Mouse (Mus musculus) forebrain, embryonic 10.5 days (tissue): ENCODE measurements around the gene Aimp1. TPM values are rescaled to one million over a fixed set of nuclear protein-coding genes. Genes with fewer than 3 reads are reported as not detected.
A peak's percentile ranks its signal among the peaks of the same experiment; 100 is the strongest.

Experiments used
- DNase-seq: peaks from one replicate; pipeline ENCODE4 v3.0.0-alpha.2; 2017; ENCODE audit warnings: low spot score; ENCODE audit errors: extremely low spot score
- H3K27ac ChIP-seq: fragments of 300-500 bp; sonication (generic); 2 replicates; pipeline ENCODE4 v1.5.1; 2016; ENCODE audit warnings: mild to moderate bottlenecking
- H3K27me3 ChIP-seq: fragments of 300-500 bp; sonication (generic); 2 replicates; pipeline ENCODE4 v1.6.1; 2016; ENCODE audit warnings: mild to moderate bottlenecking; ENCODE audit not compliant: poor library complexity, severe bottlenecking
- H3K36me3 ChIP-seq: fragments of 300-500 bp; sonication (generic); replicated peaks from 2 replicates; pipeline ENCODE4 v1.6.1; 2016; ENCODE audit warnings: mild to moderate bottlenecking, moderate library complexity
- H3K4me1 ChIP-seq: fragments of 300-500 bp; sonication (generic); 2 replicates; pipeline ENCODE4 v1.6.1; 2016
- H3K4me3 ChIP-seq: fragments of 300-500 bp; sonication (generic); 2 replicates; pipeline ENCODE4 v1.5.1; 2016; ENCODE audit warnings: mild to moderate bottlenecking, moderate library complexity
- H3K9me3 ChIP-seq: fragments of 300-500 bp; sonication (generic); 2 replicates; pipeline ENCODE4 v1.6.1; 2016; ENCODE audit warnings: mild to moderate bottlenecking, moderate library complexity
- WGBS: fragments of 180-500 bp; shearing (Covaris S2); methylation state at CpG from one replicate; pipeline ENCODE4 v1.1.7; 2016; 5-methylcytosine and 5-hydroxymethylcytosine counted together
- polyA plus RNA-seq: library from polyadenylated mRNA; unstranded; fragments of >200 nt; fragmentation: Nextera tagmentation; extraction: Ambion mirVana; gene quantifications from 2 replicates; pipeline ENCODE4 v1.2.1, GENCODE M21; 2016

Gene Aimp1
- 78.0 and 84.5 TPM in 2 replicates for polyA plus RNA-seq

DNA sequence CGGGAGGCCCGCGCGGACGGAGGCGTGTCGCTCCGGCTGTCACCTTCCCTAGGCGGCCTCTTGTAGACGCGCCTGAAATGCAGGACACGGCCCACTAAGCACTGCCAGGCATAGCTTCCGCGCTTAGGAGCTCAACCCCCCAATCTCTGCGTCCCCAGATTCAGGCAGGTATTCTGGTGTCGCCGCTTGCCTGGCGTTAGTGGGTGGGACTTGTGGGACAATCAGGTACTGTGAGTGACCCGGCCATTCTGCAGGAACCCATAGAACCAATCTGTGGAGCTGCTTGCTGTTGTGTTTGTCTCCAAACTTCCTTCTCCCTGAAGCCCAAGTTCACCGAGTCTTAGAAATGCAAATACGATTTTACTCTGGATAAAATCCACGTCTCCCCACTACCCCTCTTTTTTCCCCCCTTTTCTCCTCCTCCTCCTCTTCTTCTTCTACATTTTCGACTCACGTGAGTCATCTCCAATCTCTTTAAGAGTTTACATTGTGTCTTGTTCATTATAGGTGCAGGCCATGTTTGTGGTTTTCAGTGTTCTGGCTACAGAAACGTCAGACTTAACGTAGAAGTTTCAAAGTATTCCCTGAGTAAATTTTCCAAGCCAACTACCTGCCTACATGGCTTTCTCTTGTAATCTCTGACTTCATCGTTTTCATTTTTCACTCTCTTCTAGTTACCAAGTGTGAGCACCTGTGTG, at the start of gene Aimp1:
TSS of gene Aimp1 (minus strand) at position 140 of the 698 bp plus-strand sequence.
- Histone ChIP-seq H3K36me3 (peaks cover 13% of the 10 kb centered on the region), H3K9me3 (no peaks in the 10 kb centered on the region), H3K27me3 (no peaks in the 10 kb centered on the region), H3K4me1 (peaks cover 19% of the 10 kb centered on the region), H3K4me3 (peak within 1 kb of the TSS; percentile 89), H3K27ac (peak within 1 kb of the TSS; percentile 100)
- DNase-seq, result no peak
- WGBS, result 3% methylated on average over 27 of the region's 27 CpGs

DNA sequence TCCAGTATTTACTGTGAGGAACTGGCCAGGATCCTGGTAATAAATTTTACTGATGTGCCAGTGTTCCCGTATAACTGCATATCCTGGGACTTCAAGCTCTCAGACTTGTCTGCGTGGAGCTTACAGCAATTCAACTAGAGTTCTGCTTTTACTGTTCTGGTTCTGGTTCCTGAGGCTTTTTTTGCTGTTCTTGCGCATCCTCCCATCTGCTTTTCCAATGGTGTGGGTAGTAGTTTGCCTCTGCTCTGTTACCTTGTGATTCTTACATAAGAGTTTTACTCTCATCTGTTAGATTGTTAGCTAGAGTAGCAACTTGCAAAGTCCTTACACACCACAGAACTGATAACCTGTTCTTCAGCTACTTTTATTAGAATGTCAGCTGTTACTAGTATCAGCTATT, 40.2 kb upstream of the Aimp1 start:
- H3K27me3 ChIP-seq, result no peaks in the 10 kb centered on the region
- 94% methylated on average over 3 of the region's 3 CpGs for WGBS
- H3K4me1 ChIP-seq, result no peaks in the 10 kb centered on the region
- H3K27ac ChIP-seq, result no peak overlapping the region
- H3K36me3 ChIP-seq, result peaks cover 15% of the 10 kb centered on the region
- H3K9me3 ChIP-seq, result no peaks in the 10 kb centered on the region
- no peak for DNase-seq
- H3K4me3 ChIP-seq, result no peak overlapping the region

DNA sequence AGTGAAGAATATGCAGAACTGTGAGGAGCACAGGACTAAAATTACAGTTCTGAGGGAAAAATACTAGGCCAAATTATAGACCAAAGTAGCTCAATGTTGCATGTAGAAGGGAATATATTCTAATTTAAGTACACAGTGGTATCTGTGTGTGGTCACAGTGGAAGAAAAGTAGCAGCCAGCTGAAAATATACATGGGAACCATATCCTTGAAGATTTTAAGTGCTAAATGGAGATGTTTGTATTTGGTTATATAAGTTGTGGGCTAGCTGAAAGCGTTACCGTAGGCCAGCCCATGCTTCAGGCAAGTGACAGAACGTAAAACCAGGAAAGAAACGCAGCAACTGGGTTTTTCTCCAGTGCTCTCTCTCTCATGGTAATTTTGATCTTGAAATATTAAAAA, 33.1 kb upstream of the Aimp1 start:
- Histone ChIP-seq H3K4me3 (no peak overlapping the region), H3K27me3 (no peaks in the 10 kb centered on the region), H3K4me1 (no peaks in the 10 kb centered on the region), H3K9me3 (no peaks in the 10 kb centered on the region), H3K36me3 (peaks cover 9% of the 10 kb centered on the region), H3K27ac (no peak overlapping the region)
- no peak for DNase-seq
- 94% methylated on average over 4 of the region's 4 CpGs for WGBS

DNA sequence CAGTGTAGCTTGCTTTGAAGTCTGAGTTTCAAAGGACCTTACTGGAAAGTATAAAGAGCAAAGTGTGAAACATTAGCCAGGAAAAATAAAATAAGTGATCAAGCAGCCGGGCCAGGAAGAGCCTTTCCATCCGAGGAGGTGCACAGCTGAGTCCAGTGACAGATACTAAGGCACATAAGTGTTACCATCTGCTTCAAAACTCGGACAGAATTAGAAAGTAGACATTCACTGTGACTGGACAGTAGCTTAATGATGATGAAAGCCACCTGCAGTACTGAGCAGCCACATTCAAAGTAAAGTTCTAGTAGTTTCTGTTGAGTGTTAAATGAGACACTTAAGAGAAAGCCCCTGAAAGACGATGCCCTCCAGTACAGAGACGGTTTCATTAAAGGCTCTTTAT, 29.7 kb upstream of the Aimp1 start:
- Histone ChIP-seq H3K36me3 (peaks cover 2% of the 10 kb centered on the region; the same call in 1 of the 2 replicates), H3K4me3 (no peak overlapping the region), H3K27me3 (no peaks in the 10 kb centered on the region), H3K27ac (no peak overlapping the region), H3K4me1 (no peaks in the 10 kb centered on the region), H3K9me3 (no peaks in the 10 kb centered on the region)
- 86% methylated on average over 5 of the region's 5 CpGs for WGBS
- DNase-seq, result no peak

DNA sequence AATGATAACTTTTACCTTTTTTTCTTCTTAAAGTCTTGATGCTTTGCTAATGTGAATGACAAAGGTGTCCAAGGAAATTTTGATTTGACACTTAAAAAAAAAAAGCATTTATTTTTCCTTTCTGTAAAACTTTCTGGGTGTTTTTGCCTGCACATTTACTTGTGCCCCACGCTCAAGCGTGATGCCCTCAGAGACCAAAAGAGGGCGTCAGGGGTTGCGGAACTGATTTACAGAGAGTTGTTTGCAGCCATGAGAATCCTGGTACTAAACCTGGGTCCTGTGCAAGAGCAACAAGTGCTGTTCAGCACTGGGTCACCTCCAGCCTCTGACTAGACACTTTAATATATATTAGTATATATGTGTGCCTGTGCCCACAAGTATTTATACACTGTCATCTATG, 22.8 kb upstream of the Aimp1 start:
- Histone ChIP-seq H3K27me3 (no peaks in the 10 kb centered on the region), H3K36me3 (peaks cover under 1% of the 10 kb centered on the region; the same call in 1 of the 2 replicates), H3K4me3 (no peak overlapping the region), H3K27ac (no peak overlapping the region), H3K4me1 (no peaks in the 10 kb centered on the region), H3K9me3 (no peaks in the 10 kb centered on the region)
- 80% methylated on average over 4 of the region's 4 CpGs for WGBS
- no peak for DNase-seq

DNA sequence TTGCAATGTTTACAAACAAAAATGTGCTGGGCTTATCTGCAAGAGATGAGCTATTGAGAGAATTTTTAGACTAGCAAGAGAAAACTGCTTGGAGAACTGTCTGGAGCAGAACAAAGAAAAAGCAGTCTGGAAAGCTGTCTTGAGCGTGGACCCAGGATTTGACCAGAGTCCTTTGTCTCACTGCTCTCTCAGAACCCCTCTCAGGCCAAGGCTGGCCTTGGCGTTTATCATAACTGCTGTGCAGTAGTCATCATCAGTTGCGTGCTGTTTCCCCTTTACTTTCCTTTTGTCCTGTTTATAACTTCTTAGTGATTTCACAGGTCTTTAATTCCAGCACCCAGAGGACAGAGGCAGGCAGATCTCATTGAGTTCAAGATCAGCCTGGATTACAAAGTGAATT, 20.0 kb upstream of the Aimp1 start:
- WGBS, result 84% methylated on average over 3 of the region's 3 CpGs
- 0 out of 2 replicates have a peak, but pooled peaks cover 3% of the 10 kb centered on the region for H3K36me3 ChIP-seq
- DNase-seq, result no peak
- H3K4me1 ChIP-seq, result peaks cover 4% of the 10 kb centered on the region
- H3K27me3 ChIP-seq, result no peaks in the 10 kb centered on the region
- no peaks in the 10 kb centered on the region for H3K9me3 ChIP-seq
- no peak overlapping the region for H3K27ac ChIP-seq
- H3K4me3 ChIP-seq, result no peak overlapping the region

DNA sequence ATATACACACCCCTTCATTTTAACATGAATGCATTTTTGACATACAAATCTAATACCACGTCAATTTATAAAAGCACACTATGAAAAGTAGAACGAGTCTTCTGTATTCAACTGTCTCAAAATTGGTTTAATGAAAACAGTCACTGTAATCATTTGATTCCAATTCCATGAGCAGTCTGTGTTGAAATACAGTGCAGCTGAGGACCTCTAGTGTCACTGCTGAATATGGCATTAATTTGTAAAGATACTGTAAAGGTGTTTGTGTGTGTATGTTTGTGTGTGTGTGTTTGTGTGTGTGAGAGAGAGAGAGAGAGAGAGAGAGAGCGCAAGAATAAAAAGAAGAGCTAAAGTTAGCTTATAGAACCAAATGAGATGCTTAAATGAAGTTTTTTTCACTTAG, 17.2 kb upstream of the Aimp1 start:
- Histone ChIP-seq H3K4me1 (peaks cover 4% of the 10 kb centered on the region), H3K27ac (no peak overlapping the region), H3K9me3 (no peaks in the 10 kb centered on the region), H3K27me3 (no peaks in the 10 kb centered on the region), H3K4me3 (no peak overlapping the region), H3K36me3 (0 out of 2 replicates have a peak, but pooled peaks cover 3% of the 10 kb centered on the region)
- DNase-seq, result no peak
- 86% methylated on average over 3 of the region's 3 CpGs for WGBS

DNA sequence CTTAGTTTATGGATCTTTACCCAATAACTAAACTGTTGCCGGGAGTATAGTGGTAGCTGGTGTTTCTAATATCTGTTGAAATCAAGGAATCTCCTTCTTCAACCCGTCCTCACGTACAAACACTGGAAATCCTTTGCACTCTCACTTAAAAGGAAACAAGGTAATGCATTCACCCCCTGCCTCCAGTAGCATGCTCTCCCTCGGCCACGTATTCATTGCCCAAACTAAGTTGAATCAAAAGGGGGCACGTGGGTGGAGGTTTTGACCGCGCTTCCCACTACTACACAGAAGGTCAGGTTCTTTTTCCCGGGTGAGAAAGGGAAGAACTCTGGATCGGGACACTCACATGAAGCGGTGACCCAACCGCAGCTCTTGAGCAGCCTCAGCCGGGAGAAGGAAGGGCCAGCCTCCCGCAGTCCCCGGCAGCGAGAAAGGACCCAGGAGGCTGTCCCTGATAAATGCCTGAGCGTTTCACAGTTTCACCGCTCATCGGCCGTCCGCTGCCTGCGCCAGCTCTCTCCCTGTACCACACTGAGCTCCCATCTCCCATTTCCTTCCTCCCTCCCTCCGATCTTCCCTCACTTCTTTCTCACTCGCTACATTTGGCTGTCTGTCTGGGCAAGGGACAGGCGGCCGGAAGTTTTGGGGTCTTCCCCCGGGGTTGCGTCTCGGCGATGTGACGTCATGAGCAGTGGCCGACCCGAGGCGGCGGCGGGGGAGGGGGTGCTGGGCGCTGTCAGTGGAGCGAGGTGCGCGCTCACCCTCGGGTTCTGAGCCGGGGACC, 531 bp downstream of the Aimp1 start, which contains the start of gene Tbck:
TSS of gene Tbck (plus strand) at position 698 of the 784 bp plus-strand sequence.
- peak; percentile 91 for DNase-seq
- H3K36me3 ChIP-seq, result peaks cover 9% of the 10 kb centered on the region
- 1% methylated on average over 42 of the region's 42 CpGs for WGBS

DNA sequence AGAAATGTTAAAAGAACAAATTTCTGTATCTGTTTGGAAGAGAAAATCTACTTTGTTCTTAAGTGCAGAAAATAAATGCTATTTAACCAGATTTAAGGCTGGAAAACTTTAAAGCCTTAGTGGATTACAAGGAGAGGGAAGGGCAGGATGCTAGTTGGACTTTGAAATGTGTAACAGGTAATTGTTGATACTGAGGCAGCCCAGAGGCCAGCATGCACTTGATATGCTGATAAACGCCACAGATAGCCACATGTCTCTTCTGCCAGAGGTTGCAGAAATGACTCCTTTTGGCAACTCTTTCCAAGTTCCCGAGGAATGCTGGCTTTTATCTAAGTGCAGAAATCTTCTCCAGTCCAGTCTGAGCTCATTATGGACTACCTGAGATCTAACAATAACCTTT, 6.7 kb downstream of the Aimp1 start:
- H3K27ac ChIP-seq, result no peak overlapping the region
- peaks cover 35% of the 10 kb centered on the region for H3K36me3 ChIP-seq
- H3K9me3 ChIP-seq, result no peaks in the 10 kb centered on the region
- 95% methylated on average over 2 of the region's 2 CpGs for WGBS
- H3K27me3 ChIP-seq, result no peaks in the 10 kb centered on the region
- DNase-seq, result no peak
- H3K4me1 ChIP-seq, result peaks cover 2% of the 10 kb centered on the region
- no peak overlapping the region for H3K4me3 ChIP-seq

More for the DNA sequence above, 531 bp downstream of the Aimp1 start, which contains the start of gene Tbck:
- Histone ChIP-seq H3K27me3 (no peaks in the 10 kb centered on the region), H3K4me1 (peaks cover 19% of the 10 kb centered on the region), H3K4me3 (peak within 1 kb of the TSS; percentile 89), H3K27ac (peak within 1 kb of the TSS; percentile 100), H3K9me3 (no peaks in the 10 kb centered on the region)

DNA sequence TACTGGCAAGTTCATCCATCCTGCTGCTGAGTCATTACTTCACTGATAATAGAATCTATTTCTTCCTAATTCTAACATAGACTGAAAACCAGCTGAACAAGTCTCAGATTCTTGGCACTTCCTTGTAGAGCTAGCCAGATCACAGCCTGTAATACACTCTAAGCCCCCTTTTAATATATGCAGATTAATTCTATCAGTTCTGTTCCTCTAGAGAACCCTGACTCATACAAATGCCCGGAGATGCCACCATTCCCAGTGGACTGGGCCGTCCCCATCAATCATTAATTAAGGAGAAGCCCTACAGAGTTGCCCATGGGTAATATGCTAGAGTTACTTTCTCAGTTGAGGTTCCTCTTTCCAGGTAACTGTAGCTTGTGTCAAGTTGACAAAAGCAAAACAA, 28.2 kb downstream of the Aimp1 start:
- no peaks in the 10 kb centered on the region for H3K4me1 ChIP-seq
- no peak overlapping the region for H3K27ac ChIP-seq
- H3K27me3 ChIP-seq, result no peaks in the 10 kb centered on the region
- no peak overlapping the region for H3K4me3 ChIP-seq
- 89% methylated on average over 2 of the region's 2 CpGs for WGBS
- no peaks in the 10 kb centered on the region for H3K9me3 ChIP-seq
- H3K36me3 ChIP-seq, result peaks cover 31% of the 10 kb centered on the region
- no peak for DNase-seq

DNA sequence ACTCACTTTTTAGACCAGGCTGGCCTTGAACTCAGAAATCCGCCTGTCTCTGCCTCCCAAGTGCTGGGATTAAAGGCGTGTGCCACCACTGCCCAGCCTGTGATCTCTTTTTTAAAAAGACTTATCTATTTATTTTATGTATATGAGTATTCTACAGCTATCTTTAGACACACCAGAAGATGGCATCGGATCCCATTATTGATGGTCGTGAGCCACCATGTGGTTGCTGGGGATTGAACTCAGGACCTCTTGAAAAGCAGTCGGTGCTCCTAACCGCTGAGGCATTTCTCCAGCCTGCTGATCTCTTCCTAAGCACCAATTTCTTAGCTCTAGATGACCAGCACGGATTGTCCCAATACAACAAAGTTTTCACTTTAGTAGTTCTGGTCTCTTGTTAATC, 30.2 kb downstream of the Aimp1 start:
- H3K27me3 ChIP-seq, result no peaks in the 10 kb centered on the region
- no peak overlapping the region for H3K4me3 ChIP-seq
- no peaks in the 10 kb centered on the region for H3K4me1 ChIP-seq
- no peak overlapping the region for H3K27ac ChIP-seq
- peaks cover 11% of the 10 kb centered on the region for H3K36me3 ChIP-seq
- no peaks in the 10 kb centered on the region for H3K9me3 ChIP-seq
- no peak for DNase-seq
- 86% methylated on average over 7 of the region's 7 CpGs for WGBS

DNA sequence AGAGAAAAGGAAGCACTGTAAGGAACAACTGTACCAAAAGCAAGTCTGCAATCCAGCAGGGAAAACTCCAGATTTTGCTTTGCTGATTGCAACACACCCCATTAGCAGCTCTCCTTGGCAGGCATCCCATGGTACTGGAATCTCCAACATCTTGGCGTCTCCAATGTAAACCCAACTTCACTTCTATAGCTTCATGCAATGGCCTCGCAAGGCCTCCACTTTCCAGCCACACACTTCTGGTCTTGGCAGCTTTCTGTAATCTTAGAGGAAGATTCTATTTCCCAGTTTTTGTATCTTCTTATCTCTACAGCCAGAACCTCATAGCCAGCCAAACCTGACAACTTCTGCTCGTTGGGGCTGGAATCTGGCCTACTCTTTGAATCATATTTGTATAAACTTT, 32.4 kb downstream of the Aimp1 start:
- DNase-seq, result no peak
- no peak overlapping the region for H3K4me3 ChIP-seq
- no peak overlapping the region for H3K27ac ChIP-seq
- no peaks in the 10 kb centered on the region for H3K27me3 ChIP-seq
- peaks cover 5% of the 10 kb centered on the region; the same call in 1 of the 2 replicates for H3K36me3 ChIP-seq
- no peaks in the 10 kb centered on the region for H3K4me1 ChIP-seq
- WGBS, result 85% methylated on average over 3 of the region's 3 CpGs
- no peaks in the 10 kb centered on the region for H3K9me3 ChIP-seq

DNA sequence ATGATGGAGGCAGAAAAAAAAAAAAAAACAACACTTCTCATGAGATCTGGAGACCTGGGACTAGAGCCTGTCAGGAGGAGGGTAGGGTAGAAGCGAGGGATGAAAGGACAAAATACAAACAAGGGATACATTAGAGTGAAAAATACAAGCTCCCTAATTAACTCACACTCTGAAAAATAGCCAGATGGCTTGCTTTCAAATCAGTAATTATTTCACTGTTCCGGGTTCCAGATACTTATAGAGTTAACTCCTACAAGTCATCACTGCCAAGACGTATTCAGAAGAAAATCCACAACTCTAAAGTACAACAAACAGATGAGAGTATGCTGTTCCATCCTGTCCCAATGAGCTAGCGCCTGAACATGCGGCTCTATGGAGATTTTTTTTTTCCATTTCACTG, 34.0 kb downstream of the Aimp1 start:
- Histone ChIP-seq H3K27me3 (no peaks in the 10 kb centered on the region), H3K4me3 (no peak overlapping the region), H3K4me1 (no peaks in the 10 kb centered on the region), H3K36me3 (no peaks in the 10 kb centered on the region), H3K9me3 (no peaks in the 10 kb centered on the region), H3K27ac (no peak overlapping the region)
- DNase-seq, result no peak
- WGBS, result 90% methylated on average over 5 of the region's 5 CpGs
